Mouse (Mus musculus) brain, embryonic 14.5 days (tissue): Measurements from ENCODE around the gene Hoxb5. TPM values are rescaled to one million over a fixed set of nuclear protein-coding genes. Genes with fewer than 3 reads are reported as not detected.

Experiments
- DNase-seq: peaks from one replicate; pipeline ENCODE4 v3.0.0-alpha.2; 2011; ENCODE audit warnings: low read depth
- CTCF ChIP-seq: fragments of 200-500 bp; IDR thresholded peaks from 2 replicates; pipeline ENCODE4 v1.5.1; 2012; ENCODE audit warnings: inconsistent platforms, mild to moderate bottlenecking, moderate library complexity, borderline replicate concordance; ENCODE audit not compliant: insufficient read depth, insufficient read length; ENCODE audit errors: extremely low read depth
- POLR2A ChIP-seq: fragments of 200-500 bp; IDR thresholded peaks from 2 replicates; pipeline ENCODE4 v1.6.1; 2012; ENCODE audit warnings: mild to moderate bottlenecking, inconsistent platforms, borderline replicate concordance; ENCODE audit not compliant: poor library complexity, insufficient read depth, insufficient read length, severe bottlenecking; ENCODE audit errors: extremely low read depth
- polyA plus RNA-seq: library from polyadenylated mRNA; depleted of rRNA; stranded (reverse); fragments of >200 nt; gene quantifications from 2 replicates; pipeline ENCODE4 v1.2.3, GENCODE M21; 2012

The Hoxb5 gene
- polyA plus RNA-seq, 1 experiment: 43.9 TPM

GRCm38 (mm10) chr11:96264390-96265020, 38.6 kb upstream of the Hoxb5 start:
- no peak for TF ChIP-seq POLR2A
- DNase-seq: no peak

GRCm38 (mm10) chr11:96265954-96266353, 37.2 kb upstream of the Hoxb5 start:
- no peak for DNase-seq

GRCm38 (mm10) chr11:96267021-96267920, 35.9 kb upstream of the Hoxb5 start:
- TF ChIP-seq POLR2A (no peak), CTCF (no peak)
- DNase-seq: no peak

More at GRCm38 (mm10) chr11:96265954-96266353, 37.2 kb upstream of the Hoxb5 start:
- TF ChIP-seq CTCF: no peak
- no peak for TF ChIP-seq POLR2A

- DNase-seq: no peak
- TF ChIP-seq POLR2A (no peak), CTCF (no peak)
Observed at GRCm38 (mm10) chr11:96268031-96268745, 34.9 kb upstream of the Hoxb5 start.

- no peak for DNase-seq
- TF ChIP-seq CTCF (no peak), POLR2A (no peak)
Observed at GRCm38 (mm10) chr11:96269869-96270268, 33.3 kb upstream of the Hoxb5 start.

- no peak for TF ChIP-seq CTCF
- no peak for TF ChIP-seq POLR2A
- DNase-seq: no peak
Observed at GRCm38 (mm10) chr11:96270996-96271540, 32.1 kb upstream of the Hoxb5 start, which contains the start of gene Hoxb9. Gene Hoxb9, plus strand, starts transcription at chr11:96271457.

- no peak for DNase-seq
- no peak for TF ChIP-seq POLR2A
- TF ChIP-seq CTCF: no peak
Observed at GRCm38 (mm10) chr11:96271541-96272011, 31.6 kb upstream of the Hoxb5 start.

GRCm38 (mm10) chr11:96272024-96272921, 30.9 kb upstream of the Hoxb5 start:
- DNase-seq: peak; percentile 58
- TF ChIP-seq POLR2A (no peak), CTCF (no peak)

- no peak for TF ChIP-seq POLR2A
- TF ChIP-seq CTCF: no peak
- no peak for DNase-seq
Observed at GRCm38 (mm10) chr11:96274428-96274827, 28.7 kb upstream of the Hoxb5 start.

GRCm38 (mm10) chr11:96275896-96276295, 27.2 kb upstream of the Hoxb5 start:
- DNase-seq: no peak
- TF ChIP-seq POLR2A (no peak), CTCF (no peak)
